Mouse (Mus musculus): ENCODE results near the gene Nedd4. TPM values are rescaled to one million over a fixed set of nuclear protein-coding genes. Genes with fewer than 3 reads are reported as not detected.
"Not testable (repeated sequence)": the region's sequence is repeated elsewhere in the genome, so short reads cannot be mapped to it uniquely, and the experiment has no call there.

The Nedd4 gene
- polyA plus RNA-seq, 1 experiment = 206 TPM

DNA sequence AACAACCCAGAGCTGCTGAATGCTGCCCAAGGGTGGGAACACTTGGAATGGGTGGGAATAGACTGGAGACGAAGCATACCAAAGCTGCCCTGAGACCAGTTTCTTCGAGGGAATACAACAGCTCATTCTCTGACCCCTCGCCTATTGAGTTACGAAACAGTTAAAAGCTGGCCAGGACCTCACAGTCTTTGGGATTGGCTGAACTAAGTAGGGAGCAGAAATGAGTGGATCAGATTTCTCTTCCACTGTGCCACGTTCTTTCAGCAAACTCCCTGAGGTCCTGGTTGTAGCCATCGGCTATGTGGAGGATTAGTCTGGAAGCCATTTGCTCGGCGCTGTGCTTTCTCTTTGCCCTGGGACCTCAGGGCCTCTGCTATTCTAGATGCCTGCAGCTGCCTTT lies 9.2 kb upstream of the Nedd4 start:
- DNase-seq (ENCODE audit: low read depth) = no peak

- DNase-seq (ENCODE audit: low read depth) = no peak
These were observed 8.6 kb upstream of the Nedd4 start for GRCm38 (mm10) chr9:72653533-72653932.

DNA sequence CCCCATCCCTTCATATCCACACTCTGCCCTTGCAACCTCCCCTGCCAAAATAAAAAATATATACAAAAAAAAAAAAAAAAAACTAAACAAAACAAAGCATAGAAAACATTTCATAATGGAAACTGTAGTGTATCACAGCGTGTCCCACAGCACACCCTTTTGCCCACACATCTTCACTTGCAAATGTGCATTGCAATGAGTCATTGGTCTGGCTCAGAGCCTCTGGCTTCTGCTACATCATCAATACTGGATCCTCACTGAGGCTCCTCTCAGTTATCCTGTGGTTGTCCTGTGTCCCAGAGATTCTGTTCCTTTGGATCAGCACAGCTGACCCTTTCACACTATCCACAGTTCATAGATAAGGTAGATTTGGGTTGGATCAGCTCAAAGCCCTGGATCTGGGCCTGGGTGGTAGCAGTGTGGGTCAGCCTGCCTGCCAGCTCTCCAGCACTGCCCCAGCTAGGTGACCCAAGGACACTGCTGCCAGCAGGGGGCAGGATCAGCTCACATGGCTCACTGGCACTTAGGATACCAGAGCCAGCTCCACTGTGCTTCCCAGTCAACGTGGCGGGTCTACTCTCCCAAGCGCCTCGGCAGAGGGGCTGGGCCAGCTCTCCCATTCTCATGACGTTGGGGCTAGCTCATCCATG lies 7.4 kb upstream of the Nedd4 start:
- no peak for DNase-seq (ENCODE audit: low read depth)

GRCm38 (mm10) chr9:72655602-72656001 lies 6.5 kb upstream of the Nedd4 start:
- no peak for DNase-seq (ENCODE audit: low read depth)

GRCm38 (mm10) chr9:72656491-72656890 lies 5.7 kb upstream of the Nedd4 start:
- no peak for DNase-seq (ENCODE audit: low read depth)

DNA sequence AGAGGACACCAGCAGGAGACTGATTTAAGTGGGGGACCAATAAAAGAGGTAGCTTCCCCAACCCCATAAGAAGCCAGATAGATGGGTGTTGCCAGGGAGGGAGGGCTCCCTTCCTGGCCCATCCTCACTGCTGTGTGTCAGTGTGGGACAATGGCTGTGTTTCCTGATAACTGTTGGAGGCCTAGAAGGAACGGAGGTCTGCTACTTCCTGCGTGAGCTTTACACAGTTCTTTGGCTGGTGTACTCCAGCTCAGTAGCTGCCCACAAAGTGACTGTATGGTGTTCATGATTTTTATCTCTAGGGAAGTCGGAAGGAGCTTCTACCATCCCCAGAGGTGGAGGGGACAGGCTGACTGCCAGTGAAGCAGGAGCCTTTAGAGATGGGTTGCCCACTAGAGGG lies 5.2 kb upstream of the Nedd4 start:
- no peak for DNase-seq (ENCODE audit: low read depth)

GRCm38 (mm10) chr9:72657694-72658093 lies 4.5 kb upstream of the Nedd4 start:
- DNase-seq (ENCODE audit: low read depth) = no peak

- DNase-seq (ENCODE audit: low read depth) = no peak
These were observed 2.0 kb upstream of the Nedd4 start for GRCm38 (mm10) chr9:72660139-72660538.

DNA sequence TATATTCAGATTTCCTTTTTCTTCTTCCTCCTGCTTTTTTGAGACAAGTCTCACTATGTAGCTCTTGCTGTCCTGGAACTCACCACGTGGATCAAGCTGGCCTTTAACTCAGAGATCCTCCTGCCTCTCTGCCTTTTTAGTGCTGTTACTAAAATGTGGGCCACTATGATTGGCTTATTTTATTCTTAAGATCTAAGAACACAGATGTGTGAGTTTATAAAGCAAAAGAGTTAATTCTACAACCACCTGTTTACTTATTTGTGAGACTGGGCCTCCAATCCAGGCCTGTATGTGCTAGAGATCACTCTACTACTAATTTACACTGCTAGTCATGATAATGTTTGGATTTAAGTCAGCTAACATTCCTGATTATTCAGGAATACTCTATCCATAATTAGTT lies 1.2 kb upstream of the Nedd4 start:
- DNase-seq (ENCODE audit: low read depth) = no peak

DNA sequence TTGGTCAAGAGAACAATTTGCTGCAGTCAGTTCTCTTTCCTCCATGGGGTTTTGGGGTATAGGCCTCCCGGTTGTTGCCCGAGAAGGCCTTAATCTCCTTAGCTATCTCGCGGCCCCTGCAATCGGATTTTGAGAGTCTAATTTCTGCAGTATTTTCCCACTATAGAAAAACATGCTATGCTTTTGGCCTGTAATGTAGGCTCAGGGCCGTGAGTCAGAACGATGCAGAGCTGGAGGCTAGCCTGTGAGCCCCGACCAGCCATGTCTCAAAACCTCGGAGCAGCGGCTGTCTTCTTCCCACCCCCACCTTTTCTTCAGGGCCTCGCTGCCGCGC lies 618 bp upstream of the Nedd4 start:
- DNase-seq (ENCODE audit: low read depth) = no peak

GRCm38 (mm10) chr9:72662691-72663533 lies 766 bp downstream of the Nedd4 start:
- DNase-seq (ENCODE audit: low read depth) = no peak

- no peak for DNase-seq (ENCODE audit: low read depth)
These were observed 1.4 kb downstream of the Nedd4 start for GRCm38 (mm10) chr9:72663534-72663918.

- no peak for DNase-seq (ENCODE audit: low read depth)
These were observed 2.5 kb downstream of the Nedd4 start for GRCm38 (mm10) chr9:72664409-72665351.

- DNase-seq (ENCODE audit: low read depth) = no peak
These were observed 3.4 kb downstream of the Nedd4 start for GRCm38 (mm10) chr9:72665517-72665916.

- not testable (repeated sequence) for DNase-seq (ENCODE audit: low read depth)
These were observed 4.3 kb downstream of the Nedd4 start for GRCm38 (mm10) chr9:72666352-72667021.

DNA sequence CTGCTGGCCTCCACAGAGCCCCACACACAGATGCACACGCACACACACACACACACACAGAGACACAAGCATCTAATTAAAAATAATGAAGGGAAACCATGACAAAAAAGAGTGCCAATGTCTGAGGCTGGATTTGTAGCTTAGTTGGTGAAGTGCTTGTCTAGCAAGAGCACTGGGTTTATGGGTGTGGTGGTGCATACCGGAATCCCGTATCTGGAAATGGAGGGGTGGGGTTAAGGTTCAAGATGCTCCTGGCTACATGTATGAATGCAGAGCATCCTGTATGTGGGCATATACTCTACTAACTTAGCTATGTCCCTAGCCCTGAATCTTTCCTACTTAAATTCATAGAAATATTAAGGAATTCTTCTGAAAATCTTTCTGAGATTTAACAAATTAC lies 5.0 kb downstream of the Nedd4 start:
- DNase-seq (ENCODE audit: low read depth) = no peak

DNA sequence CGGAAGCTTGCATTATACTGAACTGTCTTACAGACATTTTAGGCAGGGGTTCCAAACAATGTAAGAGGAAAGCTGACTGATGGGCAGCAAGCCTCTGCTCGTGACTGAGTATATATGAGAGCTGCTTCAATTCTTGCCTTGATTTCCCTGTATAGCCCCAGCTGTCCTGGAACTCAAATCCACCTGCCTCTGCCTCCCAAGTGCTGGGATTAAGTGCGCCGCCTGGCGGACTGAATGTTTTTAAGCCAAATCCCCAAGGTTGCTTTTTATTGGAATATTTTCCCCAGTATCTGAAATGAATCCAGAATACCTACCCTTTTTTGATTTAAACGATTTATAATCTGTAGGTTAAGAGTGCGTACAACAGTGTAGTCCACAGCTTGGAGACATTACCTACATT lies 7.2 kb downstream of the Nedd4 start:
- DNase-seq (ENCODE audit: low read depth) = no peak

GRCm38 (mm10) chr9:72672361-72672760 lies 10.2 kb downstream of the Nedd4 start:
- DNase-seq (ENCODE audit: low read depth) = no peak

DNA sequence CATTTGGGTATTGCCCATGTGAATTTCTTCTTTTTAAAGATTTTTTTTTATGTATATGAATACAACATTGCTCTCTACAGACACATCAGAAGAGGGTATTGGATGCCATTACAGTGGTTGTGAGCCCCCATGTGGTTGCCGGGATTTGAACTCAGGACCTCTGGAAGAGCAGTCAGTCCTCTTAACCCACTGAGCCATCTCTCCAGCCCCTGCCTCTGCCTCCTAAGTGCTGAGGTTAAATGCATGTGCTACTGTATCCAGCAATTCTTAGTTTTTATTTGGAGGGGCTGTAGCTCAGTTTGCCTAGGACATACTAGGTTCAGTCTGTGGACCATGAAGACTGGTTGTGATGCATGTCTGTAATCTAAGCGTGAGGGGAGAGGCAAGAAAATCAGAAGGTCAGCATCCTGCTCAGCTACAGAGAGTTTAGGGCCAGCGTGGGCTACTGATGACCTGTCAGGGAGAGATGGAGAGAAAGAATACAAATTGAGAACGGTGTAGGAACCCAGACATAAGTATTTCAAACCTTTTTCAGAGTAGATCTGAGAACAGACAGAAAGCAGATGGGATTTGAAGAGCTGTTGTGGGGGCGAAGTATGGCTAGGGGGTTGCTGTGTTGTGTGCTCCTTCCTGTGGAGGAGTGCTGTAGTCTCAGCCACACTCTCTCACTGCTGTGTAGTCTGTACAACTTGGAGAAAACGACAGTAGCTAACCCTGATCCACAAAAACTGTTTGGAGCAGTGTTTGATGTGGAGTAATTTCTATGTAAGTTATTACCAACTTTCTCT lies 13.0 kb downstream of the Nedd4 start:
- no peak for DNase-seq (ENCODE audit: low read depth)

DNA sequence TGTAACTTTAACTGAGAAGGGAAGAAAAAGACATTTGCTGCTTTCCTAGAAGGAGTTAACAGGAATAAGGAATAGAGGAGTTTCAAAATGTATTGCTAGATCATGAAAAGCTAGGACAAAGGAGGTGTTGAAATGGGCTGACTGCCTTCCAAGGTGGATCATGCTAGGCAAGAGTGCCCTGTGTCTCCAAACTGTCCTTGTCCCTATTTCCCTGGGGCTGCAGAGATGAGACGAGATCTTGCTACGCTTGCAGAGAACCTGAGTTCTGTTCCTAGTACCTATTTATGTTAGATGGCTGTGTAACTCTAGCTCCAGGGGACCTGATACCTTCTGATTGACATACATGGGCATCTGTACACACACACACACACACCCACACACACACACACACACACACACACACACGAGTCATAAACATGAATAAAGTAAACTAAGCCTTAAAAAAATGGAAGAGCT lies 13.6 kb downstream of the Nedd4 start:
- peak; percentile 91 for DNase-seq (ENCODE audit: low read depth)

- no peak for DNase-seq (ENCODE audit: low read depth)
These were observed 15.5 kb downstream of the Nedd4 start for GRCm38 (mm10) chr9:72677659-72678058.
